Mouse (Mus musculus) erythroid progenitor cell, adult 5-6 weeks (primary cell): ENCODE data around the gene Rmi2. TPM values are rescaled to one million over a fixed set of nuclear protein-coding genes. Genes with fewer than 3 reads are reported as not detected.
"Not testable (repeated sequence)": the region's sequence is repeated elsewhere in the genome, so short reads cannot be mapped to it uniquely, and the experiment has no call there.

Experiments used
- ATAC-seq: replicated peaks from 2 replicates; pipeline ENCODE4 v1.8.0; 2016; ENCODE audit warnings: moderate number of reproducible peaks, mild to moderate bottlenecking, moderate TSS enrichment, inconsistent platforms; ENCODE audit not compliant: poor library complexity, low FRiP score, severe bottlenecking
- total RNA-seq, 2 experiments: library from RNA; stranded (forward) in 1 of 2; stranded (reverse) in 1 of 2; fragments of 150-400 nt in 1 of 2; fragments of 186-747, 209-891 nt in 1 of 2; gene quantifications; 2 replicates each; pipeline versions ENCODE4 v1.2.3 to v1.2.4; 2015 to 2017; ENCODE audit warnings: low replicate concordance in 2 of 2

The Rmi2 gene
- total RNA-seq, 2 experiments from 2014 or later = 1.3 to 2.0 TPM

GRCm38 (mm10) chr16:10824536-10824935 is 10.3 kb upstream of the Rmi2 start:
- no peak for ATAC-seq

GRCm38 (mm10) chr16:10825840-10826239 is 9.0 kb upstream of the Rmi2 start:
- no peak for ATAC-seq

GRCm38 (mm10) chr16:10827269-10827668 is 7.6 kb upstream of the Rmi2 start:
- no peak for ATAC-seq

- ATAC-seq = no peak
These were observed 6.9 kb upstream of the Rmi2 start for GRCm38 (mm10) chr16:10827766-10828460.

GRCm38 (mm10) chr16:10828461-10828805 is 6.4 kb upstream of the Rmi2 start:
- ATAC-seq = no peak

GRCm38 (mm10) chr16:10834542-10834910 is 333 bp upstream of the Rmi2 start:
- 0 out of 2 replicates have a peak, but pooled peaks have one; percentile 25 for ATAC-seq

GRCm38 (mm10) chr16:10836388-10836787 is 1.5 kb downstream of the Rmi2 start:
- ATAC-seq = no peak

GRCm38 (mm10) chr16:10837250-10837649 is 2.4 kb downstream of the Rmi2 start:
- no peak for ATAC-seq

GRCm38 (mm10) chr16:10837903-10838302 is 3.0 kb downstream of the Rmi2 start:
- ATAC-seq = no peak

- no peak for ATAC-seq
These were observed 3.8 kb downstream of the Rmi2 start for GRCm38 (mm10) chr16:10838487-10839245.

- ATAC-seq = no peak
These were observed 5.2 kb downstream of the Rmi2 start for GRCm38 (mm10) chr16:10840018-10840417.

GRCm38 (mm10) chr16:10842282-10842855 is 7.5 kb downstream of the Rmi2 start:
- no peak for ATAC-seq

- ATAC-seq = no peak
These were observed 8.8 kb downstream of the Rmi2 start for GRCm38 (mm10) chr16:10843486-10844318.

GRCm38 (mm10) chr16:10844319-10844670 is 9.4 kb downstream of the Rmi2 start:
- ATAC-seq = no peak

- no peak for ATAC-seq
These were observed 11.1 kb downstream of the Rmi2 start for GRCm38 (mm10) chr16:10845952-10846351.

- no peak for ATAC-seq
These were observed 11.6 kb downstream of the Rmi2 start for GRCm38 (mm10) chr16:10846503-10846902.

- no peak for ATAC-seq
These were observed 15.4 kb downstream of the Rmi2 start for GRCm38 (mm10) chr16:10849965-10850861.

GRCm38 (mm10) chr16:10850905-10851304 is 16.0 kb downstream of the Rmi2 start:
- ATAC-seq = no peak

GRCm38 (mm10) chr16:10852216-10852615 is 17.4 kb downstream of the Rmi2 start:
- ATAC-seq = not testable (repeated sequence)
